Mouse (Mus musculus): ENCODE measurements around the gene Ddc. TPM values are rescaled to one million over a fixed set of nuclear protein-coding genes. Genes with fewer than 3 reads are reported as not detected.

The Ddc gene
- total and polyA plus RNA-seq, 2 experiments from 2014 or later, result 140 to 248 TPM

DNA sequence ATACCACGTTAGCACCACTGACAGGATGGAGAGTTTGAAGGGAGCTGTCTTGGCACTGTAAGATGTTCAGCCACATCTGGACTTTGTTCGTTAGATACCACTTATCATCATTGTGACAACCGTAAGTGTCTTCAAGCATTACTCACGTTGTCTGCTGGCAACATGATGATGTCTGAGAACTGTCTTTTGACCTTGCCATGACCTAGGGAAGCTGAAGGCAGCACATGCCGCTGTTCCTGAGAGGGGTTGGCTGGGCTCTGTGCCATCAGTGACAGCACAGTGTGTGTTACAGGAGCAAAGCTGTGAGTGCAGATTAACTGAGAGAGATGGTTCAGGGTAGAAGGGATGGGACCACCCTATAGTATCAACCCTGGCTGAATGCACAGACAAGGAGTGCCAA is 3.6 kb upstream of the Ddc start:
- Histone ChIP-seq H3K4me1 (ENCODE audit: control insufficient read depth, insufficient read depth) (peaks cover 11% of the 10 kb centered on the region; the same call in 1 of the 2 replicates), H3K4me2 (ENCODE audit: low read depth, low read length) (no peak overlapping the region), H3K4me3 (ENCODE audit: low read depth, low read length) (no peak overlapping the region), H3K27ac (ENCODE audit: low read depth) (peak overlapping the region; percentile 79), H3K9ac (replicated peaks; ENCODE audit: low read depth, low read length) (no peak overlapping the region), H3K27me3 (ENCODE audit: control insufficient read depth, insufficient read depth, low read length) (no peaks in the 10 kb centered on the region), H3K9me3 (replicated peaks; ENCODE audit: control insufficient read depth, low read length) (no peaks in the 10 kb centered on the region), H3K36me3 (replicated peaks; ENCODE audit: control insufficient read depth, insufficient read depth, low read length) (no peaks in the 10 kb centered on the region)
- TF ChIP-seq CTCF (IDR thresholded peaks at IDR 0.05; ENCODE audit: low read depth) (no peak), EP300 (IDR thresholded peaks at IDR 0.05; ENCODE audit: low read depth) (peak; percentile 96)
- peak; percentile 91 for ATAC-seq (ENCODE audit: insufficient read depth, low read depth)
- DNase-seq (ENCODE audit: low spot score), result peak; percentile 92
- 11% methylated on average over 5 of the region's 5 CpGs for WGBS

GRCm38 (mm10) chr11:11898496-11898895 is 552 bp upstream of the Ddc start:
- DNase-seq (ENCODE audit: low spot score) (no peak), ATAC-seq (ENCODE audit: insufficient read depth, low read depth) (no peak)
- 91% methylated on average over 3 of the region's 3 CpGs for WGBS
- H3K9ac ChIP-seq (replicated peaks; ENCODE audit: low read depth, low read length), result no peak overlapping the region
- peaks cover 11% of the 10 kb centered on the region; the same call in 1 of the 2 replicates for H3K4me1 ChIP-seq (ENCODE audit: control insufficient read depth, insufficient read depth)
- no peak overlapping the region for H3K4me2 ChIP-seq (ENCODE audit: low read depth, low read length)
- no peak overlapping the region for H3K4me3 ChIP-seq (ENCODE audit: low read depth, low read length)
- 0 out of 2 replicates have a peak overlapping the region, but pooled peaks have one; percentile 39 for H3K27ac ChIP-seq (ENCODE audit: low read depth)
- no peaks in the 10 kb centered on the region for H3K27me3 ChIP-seq (ENCODE audit: control insufficient read depth, insufficient read depth, low read length)
- H3K9me3 ChIP-seq (replicated peaks; ENCODE audit: control insufficient read depth, low read length), result no peaks in the 10 kb centered on the region
- H3K36me3 ChIP-seq (replicated peaks; ENCODE audit: control insufficient read depth, insufficient read depth, low read length), result no peaks in the 10 kb centered on the region
- TF ChIP-seq CTCF (IDR thresholded peaks at IDR 0.05; ENCODE audit: low read depth) (no peak), EP300 (IDR thresholded peaks at IDR 0.05; ENCODE audit: low read depth) (no peak)

- WGBS, result 86% methylated on average over 2 of the region's 2 CpGs
- DNase-seq (ENCODE audit: low spot score) (no peak), ATAC-seq (ENCODE audit: insufficient read depth, low read depth) (no peak)
- H3K27ac ChIP-seq (ENCODE audit: low read depth), result no peak overlapping the region
- no peak overlapping the region for H3K9ac ChIP-seq (replicated peaks; ENCODE audit: low read depth, low read length)
- no peaks in the 10 kb centered on the region for H3K9me3 ChIP-seq (replicated peaks; ENCODE audit: control insufficient read depth, low read length)
- no peak for TF ChIP-seq EP300 (IDR thresholded peaks at IDR 0.05; ENCODE audit: low read depth)
- TF ChIP-seq CTCF (IDR thresholded peaks at IDR 0.05; ENCODE audit: low read depth), result no peak
- no peaks in the 10 kb centered on the region for H3K36me3 ChIP-seq (replicated peaks; ENCODE audit: control insufficient read depth, insufficient read depth, low read length)
- no peaks in the 10 kb centered on the region for H3K27me3 ChIP-seq (ENCODE audit: control insufficient read depth, insufficient read depth, low read length)
- H3K4me3 ChIP-seq (ENCODE audit: low read depth, low read length), result no peak overlapping the region
- no peak overlapping the region for H3K4me2 ChIP-seq (ENCODE audit: low read depth, low read length)
- peaks cover 11% of the 10 kb centered on the region; the same call in 1 of the 2 replicates for H3K4me1 ChIP-seq (ENCODE audit: control insufficient read depth, insufficient read depth)
Measured at GRCm38 (mm10) chr11:11895479-11895878, 2.5 kb downstream of the Ddc start.

DNA sequence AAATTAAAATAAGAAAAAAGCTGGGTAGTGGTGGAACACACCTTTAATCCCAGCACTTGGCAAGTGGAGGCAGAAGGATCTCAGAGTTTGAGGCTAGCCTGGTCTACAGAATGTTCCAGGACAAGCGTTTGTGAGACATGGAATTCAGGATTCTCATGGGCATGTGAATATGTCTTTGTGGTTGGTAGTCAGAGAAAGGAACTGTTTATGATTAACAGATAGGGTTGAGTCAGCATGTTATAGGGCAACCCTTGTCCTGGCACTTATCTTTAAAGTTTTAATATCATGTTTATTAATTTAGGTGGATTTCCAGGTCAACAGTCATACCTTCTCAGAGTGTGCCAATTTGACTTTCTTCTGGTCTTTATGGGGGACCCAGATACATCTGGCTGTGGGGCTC is 4.2 kb downstream of the Ddc start:
- Histone ChIP-seq H3K4me1 (ENCODE audit: control insufficient read depth, insufficient read depth) (peaks cover 9% of the 10 kb centered on the region; the same call in 1 of the 2 replicates), H3K4me2 (ENCODE audit: low read depth, low read length) (no peak overlapping the region), H3K27ac (ENCODE audit: low read depth) (no peak overlapping the region), H3K9me3 (replicated peaks; ENCODE audit: control insufficient read depth, low read length) (no peaks in the 10 kb centered on the region), H3K4me3 (ENCODE audit: low read depth, low read length) (no peak overlapping the region), H3K36me3 (replicated peaks; ENCODE audit: control insufficient read depth, insufficient read depth, low read length) (no peaks in the 10 kb centered on the region), H3K9ac (replicated peaks; ENCODE audit: low read depth, low read length) (no peak overlapping the region), H3K27me3 (ENCODE audit: control insufficient read depth, insufficient read depth, low read length) (no peaks in the 10 kb centered on the region)
- ATAC-seq (ENCODE audit: insufficient read depth, low read depth) (no peak), DNase-seq (ENCODE audit: low spot score) (no peak)
- 90% methylated on average over 1 of the region's 1 CpGs for WGBS
- TF ChIP-seq EP300 (IDR thresholded peaks at IDR 0.05; ENCODE audit: low read depth) (no peak), CTCF (IDR thresholded peaks at IDR 0.05; ENCODE audit: low read depth) (no peak)

- DNase-seq (ENCODE audit: low spot score) (no peak), ATAC-seq (ENCODE audit: insufficient read depth, low read depth) (no peak)
- no peak overlapping the region for H3K4me2 ChIP-seq (ENCODE audit: low read depth, low read length)
- no peaks in the 10 kb centered on the region for H3K36me3 ChIP-seq (replicated peaks; ENCODE audit: control insufficient read depth, insufficient read depth, low read length)
- no peaks in the 10 kb centered on the region for H3K27me3 ChIP-seq (ENCODE audit: control insufficient read depth, insufficient read depth, low read length)
- TF ChIP-seq CTCF (IDR thresholded peaks at IDR 0.05; ENCODE audit: low read depth), result no peak
- no peak for TF ChIP-seq EP300 (IDR thresholded peaks at IDR 0.05; ENCODE audit: low read depth)
- WGBS, result 74% methylated on average over 10 of the region's 10 CpGs
- peaks cover 2% of the 10 kb centered on the region; the same call in 1 of the 2 replicates for H3K4me1 ChIP-seq (ENCODE audit: control insufficient read depth, insufficient read depth)
- H3K4me3 ChIP-seq (ENCODE audit: low read depth, low read length), result no peak overlapping the region
- H3K9ac ChIP-seq (replicated peaks; ENCODE audit: low read depth, low read length), result no peak overlapping the region
- H3K27ac ChIP-seq (ENCODE audit: low read depth), result peak overlapping the region; percentile 2; the same call in 1 of the 2 replicates
- no peaks in the 10 kb centered on the region for H3K9me3 ChIP-seq (replicated peaks; ENCODE audit: control insufficient read depth, low read length)
Measured at GRCm38 (mm10) chr11:11892993-11893602, 4.8 kb downstream of the Ddc start.

DNA sequence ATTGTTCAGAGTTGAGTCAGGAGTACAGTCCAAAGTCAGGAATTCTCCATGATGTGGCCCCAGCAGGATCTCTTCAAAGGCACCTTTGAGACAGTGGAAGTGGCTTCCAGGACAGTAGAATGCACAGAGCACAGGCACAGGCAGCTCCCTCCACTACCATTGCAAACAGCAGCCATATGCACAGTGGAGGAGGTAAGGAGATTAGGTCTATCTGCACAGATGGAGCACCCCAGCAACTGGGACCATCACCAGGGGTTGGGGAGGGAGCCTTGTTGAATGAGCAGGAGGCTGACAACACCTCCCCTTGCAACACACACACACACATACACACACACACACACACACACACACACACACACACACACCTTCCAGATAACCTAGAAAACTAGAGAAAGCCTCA is 6.1 kb downstream of the Ddc start:
- Histone ChIP-seq H3K4me2 (ENCODE audit: low read depth, low read length) (no peak overlapping the region), H3K9ac (replicated peaks; ENCODE audit: low read depth, low read length) (no peak overlapping the region), H3K36me3 (replicated peaks; ENCODE audit: control insufficient read depth, insufficient read depth, low read length) (no peaks in the 10 kb centered on the region), H3K9me3 (replicated peaks; ENCODE audit: control insufficient read depth, low read length) (no peaks in the 10 kb centered on the region), H3K27ac (ENCODE audit: low read depth) (no peak overlapping the region), H3K4me1 (ENCODE audit: control insufficient read depth, insufficient read depth) (no peaks in the 10 kb centered on the region; the same call in 1 of the 2 replicates), H3K27me3 (ENCODE audit: control insufficient read depth, insufficient read depth, low read length) (no peaks in the 10 kb centered on the region), H3K4me3 (ENCODE audit: low read depth, low read length) (no peak overlapping the region)
- TF ChIP-seq CTCF (IDR thresholded peaks at IDR 0.05; ENCODE audit: low read depth) (no peak), EP300 (IDR thresholded peaks at IDR 0.05; ENCODE audit: low read depth) (no peak)
- ATAC-seq (ENCODE audit: insufficient read depth, low read depth) (no peak), DNase-seq (ENCODE audit: low spot score) (no peak)
